Mouse (Mus musculus): ENCODE data around the gene Ins2. TPM values are rescaled to one million over a fixed set of nuclear protein-coding genes. Genes with fewer than 3 reads are reported as not detected.

The Ins2 gene
- polyA plus RNA-seq, 1 experiment: not detected

GRCm38 (mm10) chr7:142665364-142665763 is 77.8 kb downstream of the Ins2 start:
- H3K9me3 ChIP-seq: peaks cover 30% of the 10 kb centered on the region
- H3K4me3 ChIP-seq (replicated peaks): no peak overlapping the region
- peaks cover 74% of the 10 kb centered on the region for H3K27me3 ChIP-seq (replicated peaks)
- TF ChIP-seq FLI1 (IDR thresholded peaks at IDR 0.05; ENCODE audit: low read length) (no peak), GATA1 (IDR thresholded peaks at IDR 0.05; ENCODE audit: borderline replicate concordance, low read length) (no peak)
- no peaks in the 10 kb centered on the region for H3K36me3 ChIP-seq (replicated peaks; ENCODE audit: low read length)
- H3K4me1 ChIP-seq: no peaks in the 10 kb centered on the region

GRCm38 (mm10) chr7:142664465-142665029 is 78.6 kb downstream of the Ins2 start:
- Histone ChIP-seq H3K4me1 (no peaks in the 10 kb centered on the region), H3K9me3 (peaks cover 22% of the 10 kb centered on the region), H3K27me3 (replicated peaks) (peaks cover 80% of the 10 kb centered on the region), H3K36me3 (replicated peaks; ENCODE audit: low read length) (no peaks in the 10 kb centered on the region), H3K4me3 (replicated peaks) (no peak overlapping the region)
- TF ChIP-seq FLI1 (IDR thresholded peaks at IDR 0.05; ENCODE audit: low read length): no peak
- no peak for TF ChIP-seq GATA1 (IDR thresholded peaks at IDR 0.05; ENCODE audit: borderline replicate concordance, low read length)

DNA sequence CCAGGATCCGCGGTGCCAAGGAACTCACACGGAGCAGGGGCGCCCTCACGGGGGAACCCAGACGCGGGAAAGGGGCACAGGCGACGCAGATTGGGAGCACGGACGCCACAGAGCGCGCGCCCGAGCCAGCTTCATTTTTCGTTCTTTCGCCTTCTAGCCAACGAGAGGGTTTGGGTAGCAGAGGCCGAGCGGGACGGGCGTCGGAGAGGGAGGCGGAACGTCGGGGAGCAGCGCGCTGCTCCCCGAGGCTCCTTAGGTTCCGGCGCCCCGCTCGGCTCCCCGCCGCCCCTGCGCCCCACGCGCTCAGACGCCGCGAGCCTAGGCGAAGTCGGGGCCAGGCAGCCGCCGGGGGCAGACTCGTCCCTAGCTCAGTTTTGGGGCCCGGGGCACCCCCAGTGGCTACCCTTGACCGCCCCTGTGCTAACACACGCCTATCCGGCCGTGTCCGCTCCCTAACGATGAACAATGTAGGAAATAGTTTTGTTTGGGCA is 79.2 kb downstream of the Ins2 start:
- H3K27me3 ChIP-seq (replicated peaks): peaks cover 86% of the 10 kb centered on the region

GRCm38 (mm10) chr7:142663151-142663550 is 80.0 kb downstream of the Ins2 start:
- Histone ChIP-seq H3K27me3 (replicated peaks) (peaks cover 92% of the 10 kb centered on the region), H3K4me1 (peaks cover 11% of the 10 kb centered on the region), H3K4me3 (replicated peaks) (no peak overlapping the region), H3K9me3 (peaks cover 11% of the 10 kb centered on the region), H3K36me3 (replicated peaks; ENCODE audit: low read length) (no peaks in the 10 kb centered on the region)
- TF ChIP-seq FLI1 (IDR thresholded peaks at IDR 0.05; ENCODE audit: low read length): no peak
- no peak for TF ChIP-seq GATA1 (IDR thresholded peaks at IDR 0.05; ENCODE audit: borderline replicate concordance, low read length)

More for the DNA sequence above, 79.2 kb downstream of the Ins2 start:
- no peaks in the 10 kb centered on the region for H3K36me3 ChIP-seq (replicated peaks; ENCODE audit: low read length)
- no peak overlapping the region for H3K4me3 ChIP-seq (replicated peaks)
- H3K9me3 ChIP-seq: peaks cover 17% of the 10 kb centered on the region
- TF ChIP-seq FLI1 (IDR thresholded peaks at IDR 0.05; ENCODE audit: low read length) (no peak), GATA1 (IDR thresholded peaks at IDR 0.05; ENCODE audit: borderline replicate concordance, low read length) (no peak)
- peaks cover 2% of the 10 kb centered on the region for H3K4me1 ChIP-seq

DNA sequence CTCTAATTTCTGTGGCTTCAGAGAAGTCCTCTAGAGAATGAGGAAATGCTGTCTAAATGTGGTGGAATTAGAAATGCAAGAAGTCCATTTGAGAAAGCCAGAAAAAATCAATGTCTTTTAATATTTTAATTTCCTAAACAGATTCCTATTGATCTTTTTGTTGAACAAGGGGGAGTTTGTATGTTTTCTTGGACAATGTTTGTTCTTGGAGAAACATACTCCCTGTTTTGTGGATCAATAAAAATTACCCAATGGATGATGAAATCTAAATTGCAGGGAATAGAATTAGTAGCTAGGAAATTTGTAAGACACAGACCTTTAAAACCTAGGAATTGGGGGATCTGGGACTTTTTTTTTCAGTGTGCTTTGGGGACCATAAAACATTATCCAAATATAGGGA is 81.4 kb downstream of the Ins2 start:
- peaks cover 11% of the 10 kb centered on the region for H3K4me1 ChIP-seq
- no peaks in the 10 kb centered on the region; the same call in 1 of the 2 replicates for H3K9me3 ChIP-seq
- H3K4me3 ChIP-seq (replicated peaks): no peak overlapping the region
- TF ChIP-seq GATA1 (IDR thresholded peaks at IDR 0.05; ENCODE audit: borderline replicate concordance, low read length): no peak
- no peak for TF ChIP-seq FLI1 (IDR thresholded peaks at IDR 0.05; ENCODE audit: low read length)
- no peaks in the 10 kb centered on the region for H3K36me3 ChIP-seq (replicated peaks; ENCODE audit: low read length)
- H3K27me3 ChIP-seq (replicated peaks): peaks cover 97% of the 10 kb centered on the region

GRCm38 (mm10) chr7:142661046-142661445 is 82.1 kb downstream of the Ins2 start:
- Histone ChIP-seq H3K4me3 (replicated peaks) (no peak overlapping the region), H3K27me3 (replicated peaks) (peaks cover 97% of the 10 kb centered on the region)
- no peak for TF ChIP-seq GATA1 (IDR thresholded peaks at IDR 0.05; ENCODE audit: borderline replicate concordance, low read length)
- no peak for TF ChIP-seq FLI1 (IDR thresholded peaks at IDR 0.05; ENCODE audit: low read length)

DNA sequence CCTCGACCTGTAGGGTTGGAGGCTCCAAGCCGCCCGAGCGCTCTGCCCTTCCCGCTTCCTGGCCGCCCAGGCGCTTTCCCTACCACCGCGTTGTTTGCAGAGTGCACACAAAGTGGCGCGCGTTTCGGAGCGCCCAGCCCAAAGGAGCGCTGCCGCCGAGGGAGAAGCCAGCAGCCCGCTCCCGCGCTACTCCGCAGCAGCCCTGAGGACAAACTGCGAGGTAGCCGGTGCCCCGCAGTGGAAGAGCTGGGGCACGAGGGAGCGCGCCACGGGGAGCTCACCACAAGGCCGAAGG is 82.6 kb downstream of the Ins2 start:
- TF ChIP-seq FLI1 (IDR thresholded peaks at IDR 0.05; ENCODE audit: low read length) (no peak), GATA1 (IDR thresholded peaks at IDR 0.05; ENCODE audit: borderline replicate concordance, low read length) (no peak)
- Histone ChIP-seq H3K27me3 (replicated peaks) (peaks cover 97% of the 10 kb centered on the region), H3K4me1 (peaks cover 11% of the 10 kb centered on the region), H3K36me3 (replicated peaks; ENCODE audit: low read length) (no peaks in the 10 kb centered on the region), H3K4me3 (replicated peaks) (no peak overlapping the region), H3K9me3 (no peaks in the 10 kb centered on the region; the same call in 1 of the 2 replicates)

More at GRCm38 (mm10) chr7:142661046-142661445, 82.1 kb downstream of the Ins2 start:
- Histone ChIP-seq H3K36me3 (replicated peaks; ENCODE audit: low read length) (no peaks in the 10 kb centered on the region), H3K9me3 (no peaks in the 10 kb centered on the region; the same call in 1 of the 2 replicates), H3K4me1 (peaks cover 11% of the 10 kb centered on the region)

GRCm38 (mm10) chr7:142659767-142660650 is 83.2 kb downstream of the Ins2 start:
- H3K4me3 ChIP-seq (replicated peaks): no peak overlapping the region
- no peaks in the 10 kb centered on the region for H3K36me3 ChIP-seq (replicated peaks; ENCODE audit: low read length)
- TF ChIP-seq GATA1 (IDR thresholded peaks at IDR 0.05; ENCODE audit: borderline replicate concordance, low read length): no peak
- no peak for TF ChIP-seq FLI1 (IDR thresholded peaks at IDR 0.05; ENCODE audit: low read length)
- H3K9me3 ChIP-seq: no peaks in the 10 kb centered on the region; the same call in 1 of the 2 replicates
- H3K4me1 ChIP-seq: peaks cover 11% of the 10 kb centered on the region
- H3K27me3 ChIP-seq (replicated peaks): peaks cover 96% of the 10 kb centered on the region

DNA sequence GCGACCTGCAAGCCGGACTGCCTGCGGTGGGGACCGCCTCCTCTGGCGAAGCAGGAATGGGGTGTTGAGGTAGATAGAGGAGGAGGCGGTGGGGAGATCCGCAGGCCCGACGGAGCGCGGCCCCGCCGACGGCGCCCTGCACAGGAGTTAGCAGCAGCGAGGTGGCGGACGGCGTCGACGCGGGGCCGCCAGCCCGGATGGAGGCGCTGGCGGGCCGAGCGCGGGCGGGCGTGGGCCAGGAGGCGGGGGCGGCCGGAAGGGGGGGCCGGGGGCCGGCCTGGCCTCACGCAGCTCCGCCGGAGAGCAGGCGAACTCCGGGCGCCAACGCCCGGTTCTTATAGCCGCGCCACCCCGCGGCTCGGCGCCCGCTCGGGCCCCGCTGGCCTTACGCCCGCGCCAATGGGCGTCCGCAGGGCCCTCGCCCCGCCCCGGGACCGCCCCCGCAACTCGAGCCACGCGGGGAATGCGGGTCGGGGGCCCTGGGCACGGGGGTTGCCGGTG is 84.0 kb downstream of the Ins2 start:
- Histone ChIP-seq H3K27me3 (replicated peaks) (peaks cover 96% of the 10 kb centered on the region), H3K9me3 (no peaks in the 10 kb centered on the region; the same call in 1 of the 2 replicates), H3K4me1 (peaks cover 11% of the 10 kb centered on the region), H3K4me3 (replicated peaks) (peak overlapping the region; percentile 85), H3K36me3 (replicated peaks; ENCODE audit: low read length) (no peaks in the 10 kb centered on the region)
- no peak for TF ChIP-seq GATA1 (IDR thresholded peaks at IDR 0.05; ENCODE audit: borderline replicate concordance, low read length)
- TF ChIP-seq FLI1 (IDR thresholded peaks at IDR 0.05; ENCODE audit: low read length): no peak

Data from megakaryocyte, embryonic 14.5 days (primary cell).